Mouse (Mus musculus): ENCODE data around the gene Htr5b.

Htr5b gene

GRCm38 (mm10) chr1:121528399-121528720, at the start of gene Htr5b:
Gene Htr5b, minus strand, starts transcription at chr1:121528465.
- DNase-seq (ENCODE audit: low read depth in 1 of 2, low spot score in 2 of 2): no peak

- no peak for DNase-seq (ENCODE audit: low read depth in 1 of 2, low spot score in 2 of 2)
These were observed 49.2 kb upstream of the Htr5b start for GRCm38 (mm10) chr1:121577491-121577890.

DNA sequence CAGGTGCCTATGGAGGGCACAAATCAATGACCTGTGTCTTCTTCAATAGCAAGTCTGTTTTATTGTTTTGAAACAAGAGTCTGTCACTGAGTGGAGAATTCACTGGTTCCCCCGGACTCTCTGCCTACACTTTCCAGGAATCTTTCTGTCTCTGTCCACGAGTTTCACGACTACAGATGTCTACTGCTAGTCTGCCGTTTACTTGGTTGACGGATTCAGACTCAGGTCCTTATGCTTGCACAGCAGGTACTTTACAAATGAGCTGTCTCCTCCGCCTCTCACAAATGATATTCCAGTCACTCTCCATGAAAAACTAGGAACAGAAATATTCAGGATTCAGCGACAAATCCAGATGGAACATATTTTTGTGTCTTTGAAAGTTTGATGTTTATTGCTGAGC, 42.3 kb upstream of the Htr5b start:
- DNase-seq (ENCODE audit: low read depth in 1 of 2, low spot score in 2 of 2): no peak

GRCm38 (mm10) chr1:121567521-121568489, 39.5 kb upstream of the Htr5b start, which contains the start of gene Ddx18:
Gene Ddx18, minus strand, starts transcription at chr1:121567989.
- peak; percentile 78 to 92 for DNase-seq (ENCODE audit: low read depth in 1 of 2, low spot score in 2 of 2)

- no peak for DNase-seq (ENCODE audit: low read depth in 1 of 2, low spot score in 2 of 2)
These were observed 29.6 kb upstream of the Htr5b start for GRCm38 (mm10) chr1:121557861-121558260.

DNA sequence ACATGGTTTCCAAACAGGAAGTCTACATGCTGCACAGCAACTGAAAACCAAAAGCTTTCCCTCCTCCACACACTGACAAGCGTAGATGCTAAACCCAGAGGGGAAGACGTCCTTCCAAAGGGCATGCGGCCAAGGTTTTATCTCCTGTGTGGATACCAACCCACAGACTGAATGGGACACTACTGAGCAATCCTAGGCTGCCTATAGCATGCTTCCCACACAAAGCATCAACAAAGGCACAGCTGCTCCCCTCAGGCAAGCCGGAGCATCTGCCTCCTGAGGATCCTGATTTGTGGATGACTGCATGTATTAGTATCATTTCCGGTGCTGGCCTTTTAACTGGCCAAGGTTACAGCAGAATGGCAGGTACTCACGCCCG, 23.2 kb upstream of the Htr5b start:
- DNase-seq (ENCODE audit: low read depth in 1 of 2, low spot score in 2 of 2): no peak

- DNase-seq (ENCODE audit: low read depth in 1 of 2, low spot score in 2 of 2): no peak
These were observed 22.7 kb upstream of the Htr5b start for GRCm38 (mm10) chr1:121550801-121551456.

DNA sequence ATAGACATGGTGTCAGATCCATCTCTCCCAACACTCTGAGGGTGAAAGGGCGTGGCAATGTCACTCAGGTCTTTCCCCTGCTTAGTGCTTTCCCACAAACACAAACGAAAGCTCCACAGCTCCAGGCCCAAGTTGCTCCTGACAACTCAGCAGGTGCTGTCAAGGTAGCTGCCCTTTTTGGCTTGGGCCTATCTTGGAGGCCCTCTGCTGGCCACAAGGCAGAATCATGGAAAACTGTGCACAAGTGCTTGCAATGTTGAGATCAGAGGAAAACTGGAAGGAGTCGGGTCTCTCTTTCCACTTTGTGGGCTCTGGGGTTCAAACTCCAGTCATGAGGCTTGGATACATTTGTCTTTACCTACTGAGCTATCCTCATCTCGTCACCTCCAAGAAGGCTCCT, 21.2 kb upstream of the Htr5b start:
- DNase-seq (ENCODE audit: low read depth in 1 of 2, low spot score in 2 of 2): no peak

GRCm38 (mm10) chr1:121548667-121549066, 20.4 kb upstream of the Htr5b start:
- no peak for DNase-seq (ENCODE audit: low read depth in 1 of 2, low spot score in 2 of 2)

DNA sequence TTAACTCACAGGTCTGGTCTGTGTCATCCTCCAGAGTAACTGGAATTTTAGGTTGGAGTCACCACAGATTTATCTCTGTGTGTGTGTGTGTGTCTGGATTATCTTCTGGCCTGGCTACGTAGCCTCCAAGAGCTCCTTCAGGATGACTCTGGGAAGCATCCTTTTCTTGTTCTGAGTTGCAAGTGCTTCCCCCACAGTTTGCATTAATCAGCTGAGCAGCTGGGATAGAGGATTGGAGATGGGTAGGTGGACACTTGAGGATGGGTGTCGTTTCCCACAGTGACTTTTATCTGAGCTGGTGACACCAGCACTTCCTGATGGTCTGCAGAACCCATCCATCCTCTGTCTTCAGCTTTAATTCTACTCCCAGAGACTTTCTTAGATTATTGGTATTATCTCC, 18.6 kb upstream of the Htr5b start:
- no peak for DNase-seq (ENCODE audit: low read depth in 1 of 2, low spot score in 2 of 2)

GRCm38 (mm10) chr1:121540361-121540760, 12.1 kb upstream of the Htr5b start:
- DNase-seq (ENCODE audit: low read depth in 1 of 2, low spot score in 2 of 2): no peak

DNA sequence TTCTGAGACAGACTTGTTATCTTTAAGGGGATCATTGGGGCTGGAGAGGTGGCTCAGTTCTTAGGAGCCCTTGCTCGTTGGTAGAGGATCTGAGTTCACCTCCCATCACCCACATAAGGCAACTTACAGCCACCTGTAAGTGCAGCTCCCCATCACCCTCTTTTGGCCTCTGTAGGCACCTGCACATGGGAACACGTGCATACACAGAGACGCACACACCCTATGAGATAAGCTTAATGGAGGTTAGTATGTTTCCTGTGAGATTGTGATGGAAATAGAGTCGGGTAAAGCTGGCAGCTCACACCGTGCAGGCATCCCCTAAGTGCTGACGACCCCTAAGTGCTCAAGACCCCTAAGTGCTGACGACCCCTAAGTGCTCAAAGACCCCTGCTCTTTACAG, 3.2 kb upstream of the Htr5b start:
- no peak for DNase-seq (ENCODE audit: low read depth in 1 of 2, low spot score in 2 of 2)

DNA sequence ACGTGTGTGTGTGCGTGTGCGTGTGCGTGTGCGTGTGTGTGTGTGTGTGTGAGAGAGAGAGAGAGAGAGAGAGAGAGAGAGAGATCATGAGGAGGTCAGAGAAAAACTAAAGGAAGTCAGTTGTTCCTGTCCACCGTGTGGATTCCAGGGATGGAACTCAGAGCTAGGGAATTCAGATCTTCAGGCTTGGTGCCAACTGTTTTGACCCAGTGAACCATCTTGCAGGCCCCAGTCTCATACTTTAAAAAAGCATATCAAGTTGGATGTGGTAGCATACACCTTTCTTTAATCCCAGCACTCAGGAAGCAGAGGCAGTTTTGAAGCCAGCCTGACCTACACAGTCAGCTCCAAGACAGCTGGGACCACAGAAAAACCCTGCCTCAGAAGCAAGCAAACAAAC, 1.0 kb upstream of the Htr5b start:
- DNase-seq (ENCODE audit: low read depth in 1 of 2, low spot score in 2 of 2): no peak

GRCm38 (mm10) chr1:121527600-121528398, 466 bp downstream of the Htr5b start:
- no peak for DNase-seq (ENCODE audit: low read depth in 1 of 2, low spot score in 2 of 2)

DNA sequence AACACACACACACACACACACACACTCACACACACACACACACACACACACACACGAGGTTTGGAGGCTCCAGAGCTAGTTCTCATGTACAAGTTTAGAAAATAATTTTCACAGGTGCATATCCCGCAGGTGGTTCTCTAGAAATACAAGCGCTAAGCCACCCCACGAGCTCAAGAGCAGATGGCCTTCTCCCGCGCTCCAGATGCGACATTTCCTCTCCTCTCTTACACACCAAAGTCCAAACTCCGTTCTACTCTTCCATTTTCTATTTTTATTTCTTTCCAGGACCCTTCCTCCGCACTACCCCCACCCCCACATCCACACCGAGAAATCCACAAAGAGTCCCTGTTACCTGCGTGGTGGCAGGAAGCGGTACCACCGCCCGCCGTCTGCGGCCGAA, 1.2 kb downstream of the Htr5b start:
- DNase-seq (ENCODE audit: low read depth in 1 of 2, low spot score in 2 of 2): no peak

DNA sequence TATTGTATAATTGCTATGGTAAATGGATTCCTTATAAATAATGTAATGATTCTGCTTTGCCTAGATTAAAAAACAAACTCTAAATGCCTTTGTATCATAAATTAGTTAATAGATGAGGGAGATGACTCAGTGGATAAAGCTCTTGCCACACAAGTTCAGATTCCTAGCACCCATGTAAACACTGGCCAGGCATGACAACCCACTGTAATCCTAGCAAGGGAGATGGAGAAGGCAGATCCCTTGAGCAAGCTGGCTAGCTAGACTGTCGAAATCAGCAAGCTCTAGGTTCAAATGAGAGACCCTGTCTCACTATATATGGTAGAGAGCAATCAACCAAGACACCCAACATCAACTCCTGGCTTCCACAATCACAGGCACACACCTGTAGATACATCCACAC, 9.7 kb downstream of the Htr5b start:
- no peak for DNase-seq (ENCODE audit: low read depth in 1 of 2, low spot score in 2 of 2)

GRCm38 (mm10) chr1:121511966-121512365, 16.3 kb downstream of the Htr5b start:
- no peak for DNase-seq (ENCODE audit: low read depth in 1 of 2, low spot score in 2 of 2)

DNA sequence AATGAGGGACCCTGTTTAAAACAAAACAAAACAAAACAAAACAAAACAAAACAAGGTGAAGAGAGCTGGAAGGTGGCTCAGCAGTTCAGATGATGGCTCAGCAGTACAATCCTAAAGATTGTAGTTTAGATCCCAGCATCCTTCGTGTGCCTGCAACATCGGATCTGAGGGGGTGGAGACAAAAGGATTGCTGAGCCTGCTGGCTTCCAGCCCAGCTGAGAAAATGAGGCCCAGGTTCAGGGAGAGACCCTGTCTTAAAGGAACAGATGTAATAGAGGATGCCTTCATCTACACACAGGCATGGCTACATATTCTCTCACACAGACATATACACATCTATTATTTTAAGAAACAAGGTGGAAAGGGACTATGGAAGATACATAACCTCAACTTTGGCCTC, 17.1 kb downstream of the Htr5b start:
- no peak for DNase-seq (ENCODE audit: low read depth in 1 of 2, low spot score in 2 of 2)

DNA sequence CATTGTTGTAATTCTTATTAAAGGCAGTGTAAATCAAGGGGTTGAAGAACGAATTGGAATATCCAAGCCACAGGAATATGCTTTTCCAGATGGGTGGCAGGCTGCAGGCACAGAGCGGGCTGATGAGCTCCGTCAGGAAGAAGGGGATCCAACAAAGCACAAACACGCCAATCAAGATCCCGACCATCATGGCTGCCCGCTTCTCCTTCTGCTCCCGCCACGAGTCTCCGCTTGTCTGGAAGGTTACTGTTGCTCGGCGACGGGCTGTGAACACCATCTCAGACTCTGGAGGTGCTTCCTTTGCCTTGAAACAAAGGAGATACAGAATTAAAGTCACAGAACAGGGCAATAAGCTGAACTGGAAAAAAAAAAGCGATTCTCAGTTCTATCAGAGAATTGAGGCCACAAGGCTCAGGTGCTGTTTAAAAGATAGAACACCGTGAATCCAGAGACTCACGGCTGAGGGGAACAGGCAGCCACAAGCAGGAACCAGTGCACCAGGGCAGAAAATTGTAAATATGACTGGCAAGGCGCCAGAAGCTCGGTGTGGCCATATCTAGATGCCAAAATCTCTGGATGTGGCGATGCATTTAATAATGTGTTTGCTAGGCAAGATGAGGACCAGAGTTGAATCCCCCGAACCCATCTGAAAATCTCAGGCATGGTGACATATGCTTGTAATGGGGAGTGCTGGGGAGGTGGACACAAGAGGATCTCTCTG, 17.7 kb downstream of the Htr5b start:
- no peak for DNase-seq (ENCODE audit: low read depth in 1 of 2, low spot score in 2 of 2)

GRCm38 (mm10) chr1:121508729-121509128, 19.5 kb downstream of the Htr5b start:
- no peak for DNase-seq (ENCODE audit: low read depth in 1 of 2, low spot score in 2 of 2)

DNA sequence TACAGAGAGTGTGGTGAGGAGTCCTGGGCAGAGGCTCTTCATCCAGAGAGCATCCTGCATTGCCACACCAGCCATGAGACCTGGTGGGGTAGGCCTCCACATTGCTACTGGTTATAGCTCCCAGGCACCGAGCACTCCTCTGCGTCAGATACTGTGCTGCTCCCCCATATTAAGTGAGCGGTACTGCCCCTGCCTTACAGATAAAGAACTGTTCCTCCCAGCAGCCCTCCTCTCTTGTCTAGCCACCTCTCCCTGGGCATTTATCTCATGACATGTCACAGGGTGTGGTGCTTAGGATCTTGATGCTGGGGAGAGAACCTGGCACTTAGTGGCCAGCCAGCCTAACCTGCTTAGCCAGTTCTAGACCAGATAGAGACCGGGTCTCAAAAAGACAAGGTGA, 31.2 kb downstream of the Htr5b start:
- DNase-seq (ENCODE audit: low read depth in 1 of 2, low spot score in 2 of 2): no peak
